Mouse (Mus musculus): ENCODE measurements around the gene Tmem209. TPM values are rescaled to one million over a fixed set of nuclear protein-coding genes. Genes with fewer than 3 reads are reported as not detected.
A peak's percentile ranks its signal among the peaks of the same experiment; 100 is the strongest.

Tmem209 gene
- total RNA-seq, 2 experiments from 2014 or later: 17.4 to 20.1 TPM

GRCm38 (mm10) chr6:30541009-30541799, 31.6 kb upstream of the Tmem209 start, which contains the start of gene Cpa2:
Gene Cpa2, plus strand, starts transcription at chr6:30541582.
- no peak for DNase-seq (ENCODE audit: low spot score in 2 of 2)
- intact Hi-C loops (cut with DNase I): no loop called here

- DNase-seq (ENCODE audit: low spot score in 2 of 2): no peak
- intact Hi-C loops (cut with DNase I): loop anchor here (5.0 kb wide), 1 partner anchor 444 kb away; no protein-coding TSS in a partner anchor
Measured at GRCm38 (mm10) chr6:30538800-30539199, 29.2 kb upstream of the Tmem209 start.

- peak in 1 of 2 experiments; percentile 70 for DNase-seq (ENCODE audit: low spot score in 2 of 2)
- intact Hi-C loops (cut with DNase I): loop anchor here (5.0 kb wide), 1 partner anchor 444 kb away; no protein-coding TSS in a partner anchor
Measured at GRCm38 (mm10) chr6:30538240-30538639, 28.7 kb upstream of the Tmem209 start.

GRCm38 (mm10) chr6:30535340-30535739, 25.8 kb upstream of the Tmem209 start:
- intact Hi-C loops (cut with DNase I): loop anchor here (5.0 kb wide), 1 partner anchor 447 kb away; no protein-coding TSS in a partner anchor
- no peak for DNase-seq (ENCODE audit: low spot score in 2 of 2)

- peak in 1 of 2 experiments; percentile 69 for DNase-seq (ENCODE audit: low spot score in 2 of 2)
- intact Hi-C loops (cut with DNase I): no loop called here
Measured at GRCm38 (mm10) chr6:30528800-30529199, 19.2 kb upstream of the Tmem209 start.

- no peak for DNase-seq (ENCODE audit: low spot score in 2 of 2)
- intact Hi-C loops (cut with DNase I): no loop called here
Measured at GRCm38 (mm10) chr6:30526586-30527515, 17.3 kb upstream of the Tmem209 start.

GRCm38 (mm10) chr6:30525456-30526332, 16.1 kb upstream of the Tmem209 start:
- DNase-seq (ENCODE audit: low spot score in 2 of 2): no peak
- intact Hi-C loops (cut with DNase I): no loop called here

GRCm38 (mm10) chr6:30520400-30520799, 10.8 kb upstream of the Tmem209 start:
- no peak for DNase-seq (ENCODE audit: low spot score in 2 of 2)
- intact Hi-C loops (cut with DNase I): no loop called here

GRCm38 (mm10) chr6:30514242-30514641, 4.7 kb upstream of the Tmem209 start:
- intact Hi-C loops (cut with DNase I): no loop called here
- no peak for DNase-seq (ENCODE audit: low spot score in 2 of 2)

GRCm38 (mm10) chr6:30510291-30510690, 708 bp upstream of the Tmem209 start:
- intact Hi-C loops (cut with DNase I): no loop called here
- DNase-seq (ENCODE audit: low spot score in 2 of 2): no peak

- intact Hi-C loops (cut with DNase I): loop anchor here (2.0 kb wide), 2 partner anchors 38 to 48 kb away; no protein-coding TSS in a partner anchor
- no peak for DNase-seq (ENCODE audit: low spot score in 2 of 2)
Measured at GRCm38 (mm10) chr6:30508824-30509223, 759 bp downstream of the Tmem209 start.

- intact Hi-C loops (cut with DNase I): no loop called here
- DNase-seq (ENCODE audit: low spot score in 2 of 2): no peak
Measured at GRCm38 (mm10) chr6:30499049-30499448, 10.5 kb downstream of the Tmem209 start.

GRCm38 (mm10) chr6:30486504-30486903, 23.1 kb downstream of the Tmem209 start:
- intact Hi-C loops (cut with DNase I): no loop called here
- no peak for DNase-seq (ENCODE audit: low spot score in 2 of 2)

- intact Hi-C loops (cut with DNase I): no loop called here
- DNase-seq (ENCODE audit: low spot score in 2 of 2): no peak
Measured at GRCm38 (mm10) chr6:30482908-30483307, 26.7 kb downstream of the Tmem209 start.

- no peak for DNase-seq (ENCODE audit: low spot score in 2 of 2)
- intact Hi-C loops (cut with DNase I): no loop called here
Measured at GRCm38 (mm10) chr6:30479418-30479817, 30.2 kb downstream of the Tmem209 start.

- DNase-seq (ENCODE audit: low spot score in 2 of 2): no peak
- intact Hi-C loops (cut with DNase I): no loop called here
Measured at GRCm38 (mm10) chr6:30477784-30478183, 31.8 kb downstream of the Tmem209 start.

- intact Hi-C loops (cut with DNase I): no loop called here
- no peak for DNase-seq (ENCODE audit: low spot score in 2 of 2)
Measured at GRCm38 (mm10) chr6:30477210-30477714, 32.3 kb downstream of the Tmem209 start.

- no peak for DNase-seq (ENCODE audit: low spot score in 2 of 2)
- intact Hi-C loops (cut with DNase I): no loop called here
Measured at GRCm38 (mm10) chr6:30476025-30476765, 33.4 kb downstream of the Tmem209 start.

Data from left cerebral cortex, postnatal 25 days (tissue).